Mouse (Mus musculus) liver (tissue): ENCODE results near the gene Tenm2.

Experiments used
- DNase-seq: peaks from one replicate; pipeline ENCODE4 v3.0.0-alpha.2; 2020; ENCODE audit warnings: mixed read lengths

Gene Tenm2

DNA sequence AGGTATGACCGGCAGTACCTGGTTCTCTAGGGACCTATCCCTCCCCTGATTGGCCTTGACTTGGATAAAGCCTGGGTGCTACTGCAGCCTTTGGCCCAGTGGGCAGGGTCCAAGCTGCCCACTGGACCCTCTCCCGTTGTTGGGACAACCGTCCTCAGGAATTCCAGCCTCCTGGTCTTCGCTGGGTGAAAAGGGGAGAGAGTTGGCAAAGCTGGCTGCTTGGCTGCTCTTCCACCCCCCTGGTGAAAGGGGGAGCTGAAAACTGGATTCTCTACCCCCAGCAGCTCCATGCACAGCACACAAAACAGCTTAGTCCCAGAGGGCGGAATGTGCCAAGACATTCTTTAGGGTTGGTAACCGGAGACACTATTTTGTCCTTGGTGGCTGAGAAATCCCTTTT, 1259.3 kb downstream of the Tenm2 start:
- DNase-seq = no peak

DNA sequence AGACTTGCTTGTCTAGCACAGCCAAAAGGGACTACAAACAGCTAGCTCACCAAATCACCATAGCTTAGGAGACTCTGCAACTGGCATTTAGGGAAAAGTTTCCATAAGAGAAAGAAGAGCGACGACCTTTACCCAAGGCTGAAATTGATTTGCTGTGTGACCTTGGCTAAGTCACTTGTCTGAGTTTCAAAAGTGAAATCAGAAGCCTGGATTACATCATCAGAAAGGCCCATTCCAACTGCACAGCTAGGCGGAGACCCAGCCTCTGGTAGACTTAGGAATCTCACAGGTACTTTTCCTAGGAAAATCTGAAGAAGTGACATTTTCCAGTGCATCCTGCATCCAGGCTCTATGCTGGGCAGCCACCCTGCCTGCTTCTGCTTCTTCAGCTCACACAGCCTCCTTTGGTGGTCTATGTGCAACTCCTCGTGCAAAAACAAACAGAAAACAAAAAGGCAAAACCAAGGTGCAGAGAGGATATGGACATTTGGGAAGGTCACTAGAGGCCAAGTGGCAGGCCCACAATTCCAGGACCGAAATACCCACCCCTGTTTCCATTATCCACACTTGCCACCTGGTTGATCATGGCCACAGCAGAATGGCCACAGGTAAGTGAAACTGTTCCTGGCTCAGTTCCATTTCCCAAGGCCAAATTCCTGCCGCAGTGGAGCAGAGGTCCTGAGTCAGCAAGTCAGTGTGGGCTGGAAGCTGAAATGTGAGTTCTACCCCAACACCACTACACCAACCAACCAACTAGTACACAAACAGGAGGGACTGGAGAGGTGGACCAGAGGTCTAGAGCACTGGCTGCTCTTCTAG, 1260.9 kb downstream of the Tenm2 start:
- no peak for DNase-seq

DNA sequence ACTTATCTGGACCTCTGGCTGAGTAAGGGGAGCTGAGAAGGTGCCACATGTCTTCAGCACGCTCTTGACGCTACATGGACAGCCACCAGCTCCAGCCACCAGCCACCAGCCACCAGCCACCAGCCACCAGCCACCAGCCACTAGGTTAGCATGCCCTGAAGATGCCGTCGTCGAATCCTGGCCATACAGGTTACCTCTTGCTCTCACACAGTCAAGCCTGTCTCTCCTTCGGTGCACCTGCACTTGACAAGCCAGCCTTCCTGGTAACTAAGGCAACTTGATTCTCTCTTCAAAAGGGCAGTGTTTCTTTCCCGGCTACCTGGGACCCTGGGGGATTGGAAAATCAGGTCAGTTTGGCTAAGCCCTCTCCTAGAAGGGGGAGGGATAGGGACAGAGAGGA, 1262.6 kb downstream of the Tenm2 start:
- DNase-seq = no peak

DNA sequence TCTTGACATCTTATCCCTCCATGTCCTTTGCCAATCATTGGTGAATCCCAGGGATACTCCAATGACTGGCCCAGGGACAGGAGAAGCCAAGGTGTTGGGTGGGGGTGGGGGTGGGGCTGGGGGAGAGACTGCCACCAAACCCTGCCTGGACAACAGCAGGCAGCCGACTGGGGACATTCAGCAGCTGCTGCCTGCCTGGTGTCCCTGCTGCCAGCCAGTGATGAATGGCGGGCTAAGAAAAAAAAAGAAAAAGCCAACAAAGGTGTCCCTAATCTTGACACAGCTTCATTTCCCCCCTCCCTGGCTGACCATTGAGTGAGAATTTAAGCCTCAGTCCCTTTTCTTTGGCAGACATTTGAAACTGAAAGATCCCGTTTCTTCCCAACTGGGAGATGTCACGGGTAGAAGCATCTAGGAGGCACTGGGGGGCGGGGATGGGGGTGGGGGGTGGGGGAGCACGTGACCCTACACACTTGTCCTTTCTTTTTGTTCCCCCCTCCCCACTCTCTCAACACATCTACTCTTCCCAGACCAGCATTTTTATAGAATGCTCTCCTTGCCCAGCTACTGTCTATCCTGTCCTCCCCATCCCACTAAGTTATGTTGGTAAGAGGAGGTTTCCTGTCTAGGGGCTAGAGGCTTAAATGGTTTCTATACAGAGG, 1263.4 kb downstream of the Tenm2 start:
- DNase-seq = no peak

DNA sequence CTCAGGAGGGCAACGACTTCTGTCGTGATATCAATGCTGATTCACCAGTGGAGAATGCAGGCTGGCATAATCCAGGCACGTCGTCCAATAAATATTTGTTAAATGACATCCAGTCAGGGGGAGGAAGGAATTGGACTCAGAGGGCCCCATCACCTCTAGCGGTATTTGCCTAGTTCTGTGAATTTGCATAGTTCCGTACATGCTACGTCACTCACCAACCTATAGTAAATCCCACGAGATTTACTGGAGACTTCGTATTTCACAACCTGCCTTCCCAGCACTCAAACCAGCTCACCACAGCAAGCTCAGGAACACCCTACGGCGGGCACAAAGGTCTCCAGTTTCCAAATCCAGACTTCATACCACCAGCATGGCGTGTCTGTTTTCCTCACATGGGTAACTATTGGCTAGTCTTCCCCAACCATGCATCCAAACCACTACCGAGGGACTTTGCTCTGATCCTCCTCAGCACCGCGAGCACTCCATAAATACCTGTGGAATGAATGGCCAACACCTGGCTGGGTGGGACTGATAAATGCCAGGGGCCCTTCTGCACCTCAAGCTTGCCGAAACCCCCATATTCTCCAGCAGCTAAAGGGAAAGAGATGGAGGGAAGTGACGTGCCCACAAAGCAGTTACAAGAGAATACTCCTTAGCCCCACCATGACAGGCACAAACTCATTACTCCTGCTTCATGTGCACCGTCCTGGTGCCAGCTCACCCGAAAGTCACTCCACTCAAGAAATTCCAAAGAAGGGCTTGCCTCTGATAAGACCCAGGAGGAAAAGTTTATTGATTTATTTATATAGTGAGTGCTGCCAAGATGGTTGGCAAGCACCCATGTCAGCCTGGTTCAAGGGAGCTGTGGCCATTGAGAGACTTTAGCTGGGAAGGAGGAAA, 1264.7 kb downstream of the Tenm2 start:
- DNase-seq = no peak

DNA sequence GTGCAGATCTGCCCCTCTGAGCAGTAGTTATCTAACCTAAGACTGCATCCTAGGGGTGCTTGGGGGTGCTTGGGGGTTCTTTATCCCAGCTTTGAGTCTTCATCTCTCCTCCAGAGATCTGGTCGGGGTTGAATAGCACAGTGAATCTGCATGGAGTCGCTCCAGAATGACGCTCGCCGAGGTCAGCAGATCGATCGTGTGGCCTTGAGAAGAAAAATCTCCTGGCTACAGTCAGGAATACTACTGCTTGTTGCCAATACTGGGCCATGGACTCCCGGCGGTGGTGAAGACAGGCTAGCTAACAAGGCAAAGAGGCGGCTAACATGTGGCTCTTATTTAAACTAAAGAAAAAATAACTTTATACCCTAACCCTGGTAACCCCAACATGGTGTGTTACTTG, 1267.5 kb downstream of the Tenm2 start:
- DNase-seq = no peak

DNA sequence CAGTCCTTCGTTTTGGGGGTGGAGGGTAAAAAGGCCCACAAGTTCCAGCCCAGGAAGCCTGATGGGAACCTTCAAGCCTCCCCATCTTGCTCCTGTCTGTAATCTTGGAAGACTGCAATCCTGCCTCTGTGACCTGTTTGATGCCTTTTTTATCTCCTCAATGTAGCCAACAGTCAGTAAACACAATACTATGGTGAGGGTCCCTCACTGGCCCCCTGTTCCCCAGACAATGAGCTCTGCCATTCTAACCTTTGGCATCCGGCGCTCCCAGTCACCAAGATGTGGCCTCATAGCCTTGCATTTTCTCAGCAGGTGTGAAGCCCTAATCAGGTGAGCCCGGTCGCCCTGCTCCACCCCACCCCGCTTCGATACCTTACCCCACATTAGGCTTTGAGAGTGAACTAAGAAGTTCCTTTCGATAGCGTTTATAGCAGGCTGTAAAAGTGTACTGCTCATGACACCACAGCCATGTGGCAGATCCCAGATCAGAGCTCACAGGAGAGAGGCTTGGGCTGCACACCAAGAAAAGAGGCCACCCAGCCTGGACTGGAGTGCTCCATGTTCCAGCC, 1271.7 kb downstream of the Tenm2 start:
- no peak for DNase-seq

DNA sequence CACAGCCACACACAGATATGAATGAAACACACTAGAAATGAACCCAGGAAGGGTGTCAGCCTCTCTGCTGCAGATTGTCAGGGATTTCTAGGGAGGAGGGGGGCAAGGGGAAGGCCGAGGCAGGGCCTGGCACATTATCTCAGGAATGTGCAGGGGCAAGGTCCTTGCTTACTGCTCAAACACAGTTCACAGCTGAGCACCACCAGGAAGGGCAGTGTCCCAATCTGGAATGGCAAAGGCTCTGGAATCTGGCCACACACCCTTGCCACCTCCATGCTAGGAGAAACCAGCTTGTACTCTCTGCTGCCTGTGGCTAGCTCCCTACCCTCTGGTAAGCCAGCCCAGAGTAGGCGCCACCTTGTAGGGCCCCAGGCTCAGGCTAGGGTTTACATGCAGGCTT, 1272.2 kb downstream of the Tenm2 start:
- no peak for DNase-seq

DNA sequence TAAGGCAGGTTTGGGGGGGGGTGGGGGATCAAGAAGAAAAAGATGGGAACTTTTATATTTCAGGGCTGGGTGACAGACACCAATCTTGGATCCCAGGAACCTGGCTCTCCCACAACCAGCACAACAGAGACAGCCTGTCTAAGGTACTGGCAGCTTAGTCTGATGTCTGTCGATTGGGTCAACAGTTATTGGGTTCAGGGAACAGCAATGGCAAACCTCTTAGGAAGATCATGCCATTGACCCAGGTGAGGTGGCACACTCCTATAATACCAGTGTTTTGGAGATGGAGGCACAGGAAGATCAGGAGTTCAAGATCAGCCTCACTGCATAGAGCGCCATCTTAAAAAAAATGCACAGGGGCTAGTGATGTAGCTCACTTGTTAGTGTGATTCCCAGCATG, 1273.3 kb downstream of the Tenm2 start:
- no peak for DNase-seq

DNA sequence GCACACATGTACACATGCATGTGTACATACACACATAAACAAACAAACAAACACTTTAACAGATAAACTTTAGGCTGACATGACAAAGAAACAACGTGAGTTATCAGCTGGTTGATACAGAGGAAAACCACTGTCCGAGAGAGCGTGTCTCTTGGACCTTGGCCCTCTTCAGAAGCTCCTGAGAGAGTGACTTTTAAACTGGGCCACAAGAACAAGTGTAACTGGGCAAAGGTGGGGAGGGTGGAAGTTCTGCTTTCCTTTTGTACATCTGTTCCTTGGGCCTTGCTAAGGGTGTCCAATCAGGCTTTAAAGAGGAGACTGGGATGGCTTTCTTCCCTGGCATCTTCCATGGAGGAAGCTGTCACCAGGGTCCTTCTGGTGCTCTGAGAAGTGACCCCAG, 1276.5 kb downstream of the Tenm2 start:
- no peak for DNase-seq
